Mouse (Mus musculus) cortical plate, adult 2 months (tissue): ENCODE data around the gene Zfp658.

Experiments
- CTCF ChIP-seq: fragments of 200-500 bp; IDR thresholded peaks from 2 replicates; pipeline ENCODE4 v1.5.1; 2011; ENCODE audit warnings: mild to moderate bottlenecking, control low read depth, low read length; ENCODE audit not compliant: insufficient read depth; ENCODE audit errors: extremely low read depth
- POLR2A ChIP-seq: fragments of 200-500 bp; IDR thresholded peaks from 2 replicates; pipeline ENCODE4 v1.6.1; 2011; ENCODE audit warnings: mild to moderate bottlenecking, low read length, control low read depth; ENCODE audit not compliant: insufficient read depth; ENCODE audit errors: extremely low read depth

DNA sequence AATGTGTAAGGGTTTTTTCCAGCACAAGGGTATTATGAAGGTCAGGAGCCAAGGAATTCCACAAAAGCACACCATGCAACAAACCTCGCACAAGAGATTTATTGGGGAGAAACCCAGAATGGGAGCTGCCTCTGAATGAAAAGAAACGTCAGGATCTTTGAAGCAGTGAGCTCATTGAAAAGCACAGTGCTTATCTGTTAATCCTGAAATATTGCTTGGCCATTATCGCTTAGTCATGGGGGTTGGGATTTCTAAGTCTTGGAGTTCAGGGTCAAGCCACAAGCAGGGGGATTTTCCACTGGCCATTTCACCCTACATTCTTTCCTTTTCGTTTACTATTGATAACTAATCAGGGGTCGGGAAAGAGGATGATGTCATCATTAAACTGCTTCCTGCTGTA lies 39.8 kb downstream of the Zfp658 start:
- TF ChIP-seq POLR2A (no peak), CTCF (no peak)
